ENCODE assay signal across 13 mouse cellular contexts in the genomic region with DNA sequence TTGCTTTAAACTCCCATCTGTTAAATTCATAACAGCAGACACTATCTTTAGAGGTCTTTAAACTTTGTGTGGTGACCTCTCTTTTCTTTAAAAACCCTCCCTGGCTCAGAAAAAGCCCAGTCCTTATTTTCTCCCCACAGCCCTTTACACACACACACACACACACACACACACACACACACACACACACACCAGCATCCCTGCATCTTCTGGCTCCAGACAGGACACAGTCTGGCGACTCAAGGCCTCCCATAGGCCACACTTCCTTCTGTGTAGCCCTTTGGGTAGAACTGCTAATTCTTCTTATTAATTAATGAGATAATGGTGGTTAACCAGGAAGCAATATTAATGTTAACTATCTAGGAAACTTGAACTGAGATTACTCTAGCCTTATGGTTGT.
A peak's percentile ranks its signal among the peaks of the same experiment; 100 is the strongest.
DNase-seq lines count a peak whose midpoint lies in the region; ATAC-seq and TF ChIP-seq lines count a peak whose summit lies in the region.
"Had no signal": no experiment of that assay in that cellular context is flagged by ENCODE, and none has a peak within 500 bp of the region (broad histone marks: within the 10 kb centered on the region; RNA-seq: fewer than 3 reads in every experiment).

No protein-coding gene starts in this region.

- ATAC-seq in heart, embryonic 15.5 days (replicated peaks; ENCODE audit: insufficient number of reproducible peaks, insufficient read depth, low FRiP score, low read depth), result no peak
- no peak for ATAC-seq in midbrain, embryonic 13.5 days
- no peak for ATAC-seq in hindbrain, postnatal 0 days
- ATAC-seq: CD4-positive, CD25-positive, alpha-beta regulatory T cell, adult 4 months had no signal

- no peak overlapping the region for H3K4me2 ChIP-seq in heart, embryonic 15.5 days
- peak overlapping the region; percentile 17; the same call in 1 of the 2 replicates for H3K4me2 ChIP-seq in midbrain, embryonic 13.5 days (replicated peaks)
- peak overlapping the region; percentile 74 for H3K4me2 ChIP-seq in hindbrain, postnatal 0 days (ENCODE audit: low read depth, low read length)
- H3K4me2 ChIP-seq: liver, embryonic 15.5 days had no signal

- no peak overlapping the region for H3K9ac ChIP-seq in heart, embryonic 15.5 days
- H3K9ac ChIP-seq in midbrain, embryonic 13.5 days (replicated peaks), result no peak overlapping the region
- 0 out of 2 replicates have a peak overlapping the region, but pooled peaks have one; percentile 58 for H3K9ac ChIP-seq in hindbrain, postnatal 0 days (replicated peaks; ENCODE audit: low read length)
- H3K9ac ChIP-seq: liver, embryonic 15.5 days had no signal

- no peak for TF ChIP-seq CTCF in hindbrain, postnatal 0 days (IDR thresholded peaks at IDR 0.05; ENCODE audit: low read depth)

- no peak overlapping the region for H3K4me3 ChIP-seq in heart, embryonic 15.5 days
- H3K4me3 ChIP-seq in midbrain, embryonic 13.5 days (replicated peaks), result peak overlapping the region; percentile 14; the same call in 1 of the 2 replicates
- no peak overlapping the region for H3K4me3 ChIP-seq in midbrain, embryonic 10.5 days
- peak overlapping the region; percentile 7; the same call in 1 of the 2 replicates for H3K4me3 ChIP-seq in hindbrain, postnatal 0 days (ENCODE audit: low read length)
- H3K4me3 ChIP-seq: limb, embryonic 10.5 days; liver, embryonic 15.5 days had no signal

- no peaks in the 10 kb centered on the region for H3K9me3 ChIP-seq in heart, embryonic 15.5 days (replicated peaks)
- H3K9me3 ChIP-seq in midbrain, embryonic 13.5 days, result no peaks in the 10 kb centered on the region
- H3K9me3 ChIP-seq in midbrain, embryonic 10.5 days (replicated peaks), result no peaks in the 10 kb centered on the region
- H3K9me3 ChIP-seq in hindbrain, postnatal 0 days (ENCODE audit: low read length), result no peaks in the 10 kb centered on the region
- H3K9me3 ChIP-seq: limb, embryonic 10.5 days; liver, embryonic 15.5 days had no signal

- H3K4me1 ChIP-seq in heart, embryonic 15.5 days (replicated peaks), result peaks cover 72% of the 10 kb centered on the region
- H3K4me1 ChIP-seq in midbrain, embryonic 13.5 days (replicated peaks), result peaks cover 44% of the 10 kb centered on the region
- peaks cover 14% of the 10 kb centered on the region for H3K4me1 ChIP-seq in midbrain, embryonic 10.5 days
- H3K4me1 ChIP-seq in hindbrain, postnatal 0 days (ENCODE audit: insufficient read depth, low read length), result 0 out of 2 replicates have a peak, but pooled peaks cover 3% of the 10 kb centered on the region
- H3K4me1 ChIP-seq: liver, embryonic 15.5 days had no signal

- H3K27me3 ChIP-seq in heart, embryonic 15.5 days, result no peaks in the 10 kb centered on the region
- no peaks in the 10 kb centered on the region for H3K27me3 ChIP-seq in midbrain, embryonic 13.5 days
- peaks cover 21% of the 10 kb centered on the region for H3K27me3 ChIP-seq in midbrain, embryonic 10.5 days (ENCODE audit: low read depth, poor library complexity, severe bottlenecking)
- H3K27me3 ChIP-seq in hindbrain, postnatal 0 days (ENCODE audit: insufficient read depth, low read length), result no peaks in the 10 kb centered on the region
- H3K27me3 ChIP-seq: liver, embryonic 15.5 days had no signal

- 58% methylated on average over 1 of the region's 1 CpGs for WGBS in heart, embryonic 15.5 days
- 76% methylated on average over 1 of the region's 1 CpGs for WGBS in midbrain, embryonic 13.5 days
- WGBS in midbrain, embryonic 10.5 days, result 77% methylated on average over 1 of the region's 1 CpGs
- WGBS in hindbrain, postnatal 0 days, result 31% methylated on average over 1 of the region's 1 CpGs

- DNase-seq in heart, postnatal 25 days (ENCODE audit: low spot score), result no peak
- no peak for DNase-seq in midbrain, embryonic 10.5 days (ENCODE audit: low spot score)
- no peak for DNase-seq in hindbrain, postnatal 0 days (ENCODE audit: low spot score)
- no peak for DNase-seq in ovary, postnatal 10 days (ENCODE audit: low spot score)
- no peak for DNase-seq in urinary bladder, postnatal 4 days (ENCODE audit: low spot score in 2 of 2)
- DNase-seq: adrenal gland, postnatal 36 days; kidney, postnatal 14 days had no signal

- peaks cover 15% of the 10 kb centered on the region for H3K36me3 ChIP-seq in heart, embryonic 15.5 days
- peaks cover 10% of the 10 kb centered on the region for H3K36me3 ChIP-seq in midbrain, embryonic 13.5 days
- peaks cover 22% of the 10 kb centered on the region for H3K36me3 ChIP-seq in midbrain, embryonic 10.5 days
- 0 out of 2 replicates have a peak, but pooled peaks cover 6% of the 10 kb centered on the region for H3K36me3 ChIP-seq in hindbrain, postnatal 0 days (ENCODE audit: insufficient read depth, low read length)

- intact Hi-C loops in heart, postnatal 25 days (cut with DNase I), result no loop called here

- H3K27ac ChIP-seq in heart, embryonic 15.5 days, result 0 out of 2 replicates have a peak overlapping the region, but pooled peaks have one; percentile 19
- H3K27ac ChIP-seq in midbrain, embryonic 13.5 days, result peak overlapping the region; percentile 58
- no peak overlapping the region for H3K27ac ChIP-seq in midbrain, embryonic 10.5 days (replicated peaks)
- peak overlapping the region; percentile 86; the same call in 1 of the 2 replicates for H3K27ac ChIP-seq in hindbrain, postnatal 0 days
- H3K27ac ChIP-seq: limb, embryonic 10.5 days; liver, embryonic 15.5 days; macrophage had no signal

Comparison
In these comparisons a context has a peak if more than half of its experiments do, and no peak if none do; other contexts are left out.
1. H3K4me3 ChIP-seq: peak in midbrain, embryonic 13.5 days (single experiment) and hindbrain, postnatal 0 days (single experiment); none in heart, embryonic 15.5 days (single experiment) and midbrain, embryonic 10.5 days (single experiment).